Mouse (Mus musculus): ENCODE measurements around the gene Zcrb1. TPM values are rescaled to one million over a fixed set of nuclear protein-coding genes. Genes with fewer than 3 reads are reported as not detected.
A peak's percentile ranks its signal among the peaks of the same experiment; 100 is the strongest.
"Not testable (repeated sequence)": the region's sequence is repeated elsewhere in the genome, so short reads cannot be mapped to it uniquely, and the experiment has no call there.

The Zcrb1 gene
- total RNA-seq, 2 experiments from 2014 or later = 67.3 to 91.4 TPM

GRCm38 (mm10) chr15:93375696-93376095, 22.4 kb downstream of the Zcrb1 start:
- intact Hi-C loops (cut with DNase I) = no loop called here

GRCm38 (mm10) chr15:93372525-93373119, 25.5 kb downstream of the Zcrb1 start:
- DNase-seq (ENCODE audit: low spot score in 2 of 2); intact Hi-C loops (cut with DNase I): not testable (repeated sequence)

More at GRCm38 (mm10) chr15:93375696-93376095, 22.4 kb downstream of the Zcrb1 start:
- no peak for DNase-seq (ENCODE audit: low spot score in 2 of 2)

GRCm38 (mm10) chr15:93371838-93372237, 26.3 kb downstream of the Zcrb1 start:
- DNase-seq (ENCODE audit: low spot score in 2 of 2) = no peak
- intact Hi-C loops (cut with DNase I) = no loop called here

DNA sequence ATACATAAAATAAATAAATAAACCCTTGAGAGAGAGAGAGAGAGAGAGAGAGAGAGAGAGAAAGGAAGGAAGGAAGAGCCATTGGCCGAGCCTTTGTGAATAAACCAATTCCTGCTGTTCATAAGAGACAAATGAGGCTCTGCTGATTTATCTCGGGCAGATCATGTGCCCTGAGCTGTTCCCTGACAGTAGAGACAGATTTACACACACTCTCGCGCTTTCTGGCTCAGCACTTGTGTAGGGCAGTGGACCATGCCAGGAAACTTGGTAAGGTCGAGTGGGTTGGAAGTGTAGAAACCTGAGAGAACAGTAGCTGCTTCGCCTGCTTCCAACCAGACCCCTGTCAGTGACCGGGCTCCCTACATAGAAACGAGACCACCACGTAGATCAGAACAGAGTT, 29.6 kb downstream of the Zcrb1 start:
- DNase-seq (ENCODE audit: low spot score in 2 of 2) = no peak
- intact Hi-C loops (cut with DNase I) = no loop called here

GRCm38 (mm10) chr15:93365561-93365960, 32.6 kb downstream of the Zcrb1 start:
- no peak for DNase-seq (ENCODE audit: low spot score in 2 of 2)
- intact Hi-C loops (cut with DNase I) = no loop called here

GRCm38 (mm10) chr15:93358346-93359095, 39.6 kb downstream of the Zcrb1 start:
- intact Hi-C loops (cut with DNase I) = no loop called here
- DNase-seq (ENCODE audit: low spot score in 2 of 2) = no peak

DNA sequence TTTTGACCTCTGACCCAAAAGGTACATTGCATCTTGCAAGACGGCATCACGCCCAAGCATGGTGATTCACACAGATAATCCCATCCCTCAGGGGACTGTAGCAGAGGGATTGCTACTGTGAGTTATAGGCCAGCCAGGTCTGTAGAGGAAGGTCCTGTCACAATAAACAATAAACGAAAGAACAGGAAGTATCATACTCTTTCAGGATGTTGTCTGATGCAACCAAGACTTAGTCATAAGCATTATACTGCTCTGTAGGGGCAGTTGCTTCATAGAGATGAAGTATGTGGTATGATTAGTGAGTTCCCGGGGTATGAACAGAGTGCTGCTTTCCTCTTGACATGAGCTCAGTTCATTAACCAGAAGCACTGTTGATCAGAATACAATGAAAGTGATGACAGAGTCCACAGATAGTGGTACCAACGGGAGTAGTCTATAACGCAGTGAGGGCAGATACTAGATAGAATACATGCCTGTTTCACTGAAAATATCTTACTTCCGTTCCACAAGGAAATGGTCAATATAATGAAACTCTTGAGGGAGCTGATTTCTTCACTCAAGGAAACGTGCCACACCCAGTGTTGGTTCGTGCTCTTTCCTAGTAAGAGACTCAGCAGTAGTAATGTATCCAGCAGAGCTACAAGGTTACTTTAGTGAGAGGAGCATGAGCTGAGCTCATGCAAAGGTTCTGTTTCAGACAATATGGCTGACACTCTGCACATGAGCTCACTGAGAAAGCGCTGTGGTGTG, 57.3 kb downstream of the Zcrb1 start:
- no peak for DNase-seq (ENCODE audit: low spot score in 2 of 2)
- intact Hi-C loops (cut with DNase I) = no loop called here

DNA sequence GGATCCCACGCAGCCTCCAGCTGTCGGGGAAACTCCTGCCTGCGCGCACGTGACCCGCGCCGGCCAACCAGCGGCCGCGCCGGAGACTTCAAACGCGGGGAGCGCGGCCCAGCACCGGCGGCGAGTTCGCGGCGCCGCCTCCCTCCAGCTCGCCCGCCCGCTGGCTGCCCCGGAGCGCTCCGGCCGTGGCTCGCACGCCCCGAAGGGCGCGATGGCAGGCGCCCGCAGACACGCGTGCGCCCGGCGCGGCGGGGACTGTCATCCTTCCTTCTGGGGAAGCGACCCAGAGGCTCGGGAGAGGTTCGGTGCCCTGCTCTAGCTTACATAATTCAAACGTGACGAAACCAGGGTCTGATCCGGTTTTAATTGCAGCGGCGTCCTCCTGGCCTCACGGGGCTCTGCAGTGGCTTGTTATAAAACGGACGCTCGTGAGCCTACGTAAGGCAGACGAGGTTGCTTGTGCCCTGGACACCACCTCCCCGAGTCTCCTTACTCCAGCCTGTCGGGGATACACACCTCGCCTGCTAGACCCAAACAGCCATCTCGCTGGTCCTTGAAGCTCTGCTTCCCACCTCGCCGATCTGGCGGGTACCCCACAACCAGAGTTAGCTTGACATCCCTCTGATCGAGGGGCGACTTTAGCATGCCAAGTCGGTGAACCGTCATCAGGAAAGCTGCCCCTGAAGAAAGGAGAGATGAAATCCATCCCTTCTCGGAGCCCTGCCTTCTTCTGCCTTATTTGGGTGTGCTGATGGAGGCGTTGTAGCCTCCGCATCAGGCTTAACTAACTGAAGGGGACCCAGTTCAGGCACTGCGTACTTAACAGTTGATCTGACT, 61.0 kb downstream of the Zcrb1 start, which contains the start of gene Yaf2:
Gene Yaf2, minus strand, starts transcription at position 11 of the 837 bp plus-strand sequence.
- DNase-seq (ENCODE audit: low spot score in 2 of 2) = peak; percentile 86 to 93
- intact Hi-C loops (cut with DNase I) = loop anchor here (1.0 to 2.0 kb wide), 2 partner anchors 61 to 62 kb away; partner anchors contain the start of genes Gxylt1, Pphln1 and Zcrb1

DNA sequence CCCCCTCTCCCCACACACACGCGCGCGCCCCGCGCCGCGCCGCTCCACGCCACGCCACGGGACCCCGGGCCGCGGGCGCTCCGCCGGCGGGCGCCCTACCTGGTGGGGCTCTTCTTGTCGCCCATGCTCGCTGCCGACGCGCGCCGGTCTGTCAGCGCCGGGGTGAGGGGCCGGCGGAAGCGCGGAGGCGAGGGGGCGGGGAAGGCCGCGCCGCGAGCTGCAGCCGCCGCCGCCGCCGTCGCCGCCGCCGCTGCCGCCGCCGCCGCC, 61.5 kb downstream of the Zcrb1 start:
- intact Hi-C loops (cut with DNase I) = loop anchor here (2.0 kb wide), 1 partner anchor 62 kb away; the partner anchor contains the start of gene Gxylt1
- no peak for DNase-seq (ENCODE audit: low spot score in 2 of 2)

Other genes with a start within 250 kb of the Zcrb1 start
- 10 to 100 TPM in 1 of 2 experiments, 1 to 10 TPM in 1; 9.9 to 13.0 TPM for gene Gxylt1, start 123.2 kb downstream of the Zcrb1 start, total RNA-seq (2021)
- 100 to 1,000 TPM; 102 to 113 TPM for gene Yaf2, start 61.4 kb downstream of the Zcrb1 start, total RNA-seq (2021)
- gene Pphln1, start within 50 bp of the Zcrb1 start, total RNA-seq (2021) = 10 to 100 TPM; 40.2 to 42.7 TPM
- gene Prickle1, start 197.6 kb upstream of the Zcrb1 start, total RNA-seq (2021) = 100 to 1,000 TPM in 1 of 2 experiments, 10 to 100 TPM in 1; 92.0 to 103 TPM

Measured in left cerebral cortex, postnatal 36 days (tissue).